Mouse (Mus musculus) lung, postnatal 0 days (tissue): ENCODE results near the gene Myo1h.

Experiments used
- CTCF ChIP-seq: IDR thresholded peaks from 2 replicates; pipeline ENCODE4 v1.5.1; 2016; ENCODE audit warnings: antibody characterized with exemption, mild to moderate bottlenecking
- EP300 ChIP-seq: IDR thresholded peaks from 2 replicates; pipeline ENCODE4 v1.6.1; 2016; ENCODE audit warnings: antibody characterized with exemption, mild to moderate bottlenecking, control low read depth

- no peak for TF ChIP-seq CTCF
- no peak for TF ChIP-seq EP300
Measured at GRCm38 (mm10) chr5:114373581-114373980, 84.6 kb downstream of the Myo1h start.
